Mouse (Mus musculus) heart, embryonic 10.5 days (tissue): ENCODE measurements around the gene Thap11. TPM values are rescaled to one million over a fixed set of nuclear protein-coding genes. Genes with fewer than 3 reads are reported as not detected.

Experiments
- DNase-seq: peaks from one replicate; pipeline ENCODE4 v3.0.0-alpha.2; 2017; ENCODE audit warnings: low spot score
- H3K27ac ChIP-seq: fragments of 300-500 bp; sonication (generic); 2 replicates; pipeline ENCODE4 v1.5.1; 2016; ENCODE audit warnings: mild to moderate bottlenecking
- H3K27me3 ChIP-seq: fragments of 300-500 bp; sonication (generic); 2 replicates; pipeline ENCODE4 v1.6.1; 2016; ENCODE audit warnings: mild to moderate bottlenecking; ENCODE audit not compliant: poor library complexity, insufficient read depth, severe bottlenecking
- H3K36me3 ChIP-seq: fragments of 300-500 bp; sonication (generic); 2 replicates; pipeline ENCODE4 v1.6.1; 2016; ENCODE audit warnings: mild to moderate bottlenecking, moderate library complexity
- H3K4me1 ChIP-seq: fragments of 300-500 bp; sonication (generic); 2 replicates; pipeline ENCODE4 v1.6.1; 2016; ENCODE audit warnings: mild to moderate bottlenecking
- H3K4me3 ChIP-seq: fragments of 300-500 bp; sonication (generic); 2 replicates; pipeline ENCODE4 v1.5.1; 2016; ENCODE audit warnings: mild to moderate bottlenecking, moderate library complexity
- H3K9me3 ChIP-seq: fragments of 300-500 bp; sonication (generic); 2 replicates; pipeline ENCODE4 v1.6.1; 2016; ENCODE audit warnings: mild to moderate bottlenecking, moderate library complexity
- WGBS: fragments of 180-500 bp; shearing (Covaris S2); methylation state at CpG from one replicate; pipeline ENCODE4 v1.1.7; 2016; 5-methylcytosine and 5-hydroxymethylcytosine counted together
- polyA plus RNA-seq: library from polyadenylated mRNA; unstranded; fragments of >200 nt; fragmentation: Nextera tagmentation; extraction: Ambion mirVana; gene quantifications from 2 replicates; pipeline ENCODE4 v1.2.1, GENCODE M21; 2016

Gene Thap11
- 61.6 and 74.0 TPM in 2 replicates for polyA plus RNA-seq

GRCm38 (mm10) chr8:105854715-105855216 lies at the start of gene Thap11:
TSS of gene Thap11 (plus strand) at chr8:105855132.
- no peaks in the 10 kb centered on the region for H3K27me3 ChIP-seq
- under 1% methylated on average over 43 of the region's 43 CpGs for WGBS
- H3K9me3 ChIP-seq: no peaks in the 10 kb centered on the region
- peak within 1 kb of the TSS; percentile 77 for H3K4me3 ChIP-seq
- H3K36me3 ChIP-seq: peaks cover 15% of the 10 kb centered on the region
- peak; percentile 97 for DNase-seq
- peak within 1 kb of the TSS; percentile 92 for H3K27ac ChIP-seq
- peaks cover 52% of the 10 kb centered on the region for H3K4me1 ChIP-seq

- no peak for DNase-seq
- no peak overlapping the region for H3K4me3 ChIP-seq
- 80% methylated on average over 3 of the region's 3 CpGs for WGBS
- 0 out of 2 replicates have a peak, but pooled peaks cover 5% of the 10 kb centered on the region for H3K4me1 ChIP-seq
- H3K27ac ChIP-seq: no peak overlapping the region
- H3K36me3 ChIP-seq: peaks cover 15% of the 10 kb centered on the region; the same call in 1 of the 2 replicates
- no peaks in the 10 kb centered on the region for H3K27me3 ChIP-seq
- H3K9me3 ChIP-seq: no peaks in the 10 kb centered on the region
Observed at GRCm38 (mm10) chr8:105805346-105805745, 49.6 kb upstream of the Thap11 start.

- Histone ChIP-seq H3K9me3 (no peaks in the 10 kb centered on the region), H3K27me3 (no peaks in the 10 kb centered on the region), H3K36me3 (peaks cover 20% of the 10 kb centered on the region; the same call in 1 of the 2 replicates), H3K4me3 (no peak overlapping the region), H3K27ac (no peak overlapping the region), H3K4me1 (peaks cover 7% of the 10 kb centered on the region; the same call in 1 of the 2 replicates)
- DNase-seq: no peak
- 85% methylated on average over 1 of the region's 1 CpGs for WGBS
Observed at GRCm38 (mm10) chr8:105805964-105806363, 49.0 kb upstream of the Thap11 start.

GRCm38 (mm10) chr8:105807766-105808165 lies 47.2 kb upstream of the Thap11 start:
- DNase-seq: no peak
- no peak overlapping the region for H3K4me3 ChIP-seq
- no peaks in the 10 kb centered on the region for H3K9me3 ChIP-seq
- WGBS: 84% methylated on average over 5 of the region's 5 CpGs
- H3K27me3 ChIP-seq: no peaks in the 10 kb centered on the region
- H3K4me1 ChIP-seq: peaks cover 12% of the 10 kb centered on the region
- H3K36me3 ChIP-seq: peaks cover 30% of the 10 kb centered on the region; the same call in 1 of the 2 replicates
- H3K27ac ChIP-seq: no peak overlapping the region

- H3K4me3 ChIP-seq: no peak overlapping the region
- H3K36me3 ChIP-seq: peaks cover 30% of the 10 kb centered on the region; the same call in 1 of the 2 replicates
- H3K27ac ChIP-seq: no peak overlapping the region
- H3K4me1 ChIP-seq: peaks cover 12% of the 10 kb centered on the region
- no peaks in the 10 kb centered on the region for H3K9me3 ChIP-seq
- 88% methylated on average over 2 of the region's 2 CpGs for WGBS
- DNase-seq: no peak
- no peaks in the 10 kb centered on the region for H3K27me3 ChIP-seq
Observed at GRCm38 (mm10) chr8:105808480-105808879, 46.5 kb upstream of the Thap11 start.

GRCm38 (mm10) chr8:105810245-105810786 lies 44.6 kb upstream of the Thap11 start:
- WGBS: 70% methylated on average over 6 of the region's 6 CpGs
- H3K27me3 ChIP-seq: no peaks in the 10 kb centered on the region
- peaks cover 23% of the 10 kb centered on the region; the same call in 1 of the 2 replicates for H3K36me3 ChIP-seq
- no peaks in the 10 kb centered on the region for H3K9me3 ChIP-seq
- H3K4me3 ChIP-seq: no peak overlapping the region
- no peak for DNase-seq
- peak overlapping the region; percentile 57; the same call in 1 of the 2 replicates for H3K27ac ChIP-seq
- peaks cover 12% of the 10 kb centered on the region for H3K4me1 ChIP-seq

- Histone ChIP-seq H3K36me3 (peaks cover 20% of the 10 kb centered on the region; the same call in 1 of the 2 replicates), H3K4me1 (peaks cover 12% of the 10 kb centered on the region), H3K27me3 (no peaks in the 10 kb centered on the region), H3K9me3 (no peaks in the 10 kb centered on the region), H3K27ac (no peak overlapping the region), H3K4me3 (no peak overlapping the region)
- no peak for DNase-seq
- WGBS: 73% methylated on average over 10 of the region's 10 CpGs
Observed at GRCm38 (mm10) chr8:105811061-105811460, 43.9 kb upstream of the Thap11 start.

GRCm38 (mm10) chr8:105811543-105811942 lies 43.4 kb upstream of the Thap11 start:
- no peaks in the 10 kb centered on the region for H3K27me3 ChIP-seq
- H3K9me3 ChIP-seq: no peaks in the 10 kb centered on the region
- H3K27ac ChIP-seq: no peak overlapping the region
- no peak overlapping the region for H3K4me3 ChIP-seq
- H3K4me1 ChIP-seq: peaks cover 12% of the 10 kb centered on the region
- no peak for DNase-seq
- peaks cover 20% of the 10 kb centered on the region; the same call in 1 of the 2 replicates for H3K36me3 ChIP-seq
- WGBS: 64% methylated on average over 3 of the region's 3 CpGs

GRCm38 (mm10) chr8:105812511-105812910 lies 42.4 kb upstream of the Thap11 start:
- Histone ChIP-seq H3K4me3 (no peak overlapping the region), H3K27me3 (no peaks in the 10 kb centered on the region), H3K4me1 (peaks cover 12% of the 10 kb centered on the region), H3K27ac (no peak overlapping the region), H3K36me3 (peaks cover 20% of the 10 kb centered on the region; the same call in 1 of the 2 replicates), H3K9me3 (no peaks in the 10 kb centered on the region)
- WGBS: 82% methylated on average over 5 of the region's 5 CpGs
- DNase-seq: no peak

- Histone ChIP-seq H3K27ac (no peak overlapping the region), H3K9me3 (no peaks in the 10 kb centered on the region), H3K4me1 (peaks cover 12% of the 10 kb centered on the region), H3K36me3 (peaks cover 21% of the 10 kb centered on the region; the same call in 1 of the 2 replicates), H3K4me3 (no peak overlapping the region), H3K27me3 (no peaks in the 10 kb centered on the region)
- no peak for DNase-seq
- WGBS: 96% methylated on average over 6 of the region's 6 CpGs
Observed at GRCm38 (mm10) chr8:105813241-105813640, 41.7 kb upstream of the Thap11 start.

GRCm38 (mm10) chr8:105819659-105820058 lies 35.3 kb upstream of the Thap11 start:
- no peak overlapping the region for H3K4me3 ChIP-seq
- H3K36me3 ChIP-seq: peaks cover 54% of the 10 kb centered on the region
- 76% methylated on average over 3 of the region's 3 CpGs for WGBS
- no peaks in the 10 kb centered on the region for H3K9me3 ChIP-seq
- DNase-seq: no peak
- H3K27ac ChIP-seq: no peak overlapping the region
- H3K27me3 ChIP-seq: no peaks in the 10 kb centered on the region
- H3K4me1 ChIP-seq: peaks cover 10% of the 10 kb centered on the region; the same call in 1 of the 2 replicates

GRCm38 (mm10) chr8:105820925-105821324 lies 34.0 kb upstream of the Thap11 start:
- H3K4me1 ChIP-seq: peaks cover 16% of the 10 kb centered on the region

GRCm38 (mm10) chr8:105825506-105825905 lies 29.4 kb upstream of the Thap11 start:
- H3K27me3 ChIP-seq: no peaks in the 10 kb centered on the region
- no peak overlapping the region for H3K27ac ChIP-seq
- no peaks in the 10 kb centered on the region for H3K9me3 ChIP-seq
- 90% methylated on average over 4 of the region's 4 CpGs for WGBS
- H3K36me3 ChIP-seq: peaks cover 47% of the 10 kb centered on the region
- peaks cover 22% of the 10 kb centered on the region for H3K4me1 ChIP-seq
- peak overlapping the region; percentile 97; the same call in 1 of the 2 replicates for H3K4me3 ChIP-seq
- DNase-seq: no peak

More at GRCm38 (mm10) chr8:105820925-105821324, 34.0 kb upstream of the Thap11 start:
- WGBS: 83% methylated on average over 1 of the region's 1 CpGs
- H3K27me3 ChIP-seq: no peaks in the 10 kb centered on the region
- H3K27ac ChIP-seq: no peak overlapping the region
- H3K4me3 ChIP-seq: no peak overlapping the region
- no peaks in the 10 kb centered on the region for H3K9me3 ChIP-seq
- peaks cover 63% of the 10 kb centered on the region for H3K36me3 ChIP-seq
- DNase-seq: peak; percentile 81
